Mouse (Mus musculus) erythroblast, embryonic 14.5 days (primary cell): ENCODE measurements around the gene Tlx2.

Experiments used
- GATA1 ChIP-seq: IDR thresholded peaks from 2 replicates; pipeline ENCODE4 v1.6.1; 2012; ENCODE audit warnings: low read length, inconsistent platforms, mixed read lengths
- TAL1 ChIP-seq: IDR thresholded peaks from 3 replicates; pipeline ENCODE4 v1.6.1; 2012; ENCODE audit warnings: low read length, inconsistent platforms, mixed read lengths

GRCm38 (mm10) chr6:83032769-83033191 is 37.3 kb downstream of the Tlx2 start:
- TF ChIP-seq GATA1 (no peak), TAL1 (no peak)
